Mouse (Mus musculus) stomach, postnatal 0 days (tissue): ENCODE measurements around the gene Dnal4.
A peak's percentile ranks its signal among the peaks of the same experiment; 100 is the strongest.

Source experiments
- CTCF ChIP-seq: IDR thresholded peaks from 2 replicates; pipeline ENCODE4 v1.5.1; 2016; ENCODE audit warnings: antibody characterized with exemption, low read depth, mild to moderate bottlenecking, moderate library complexity
- EP300 ChIP-seq: optimal IDR thresholded peaks from 2 replicates; pipeline ENCODE3; 2016; ENCODE audit warnings: antibody characterized with exemption

DNA sequence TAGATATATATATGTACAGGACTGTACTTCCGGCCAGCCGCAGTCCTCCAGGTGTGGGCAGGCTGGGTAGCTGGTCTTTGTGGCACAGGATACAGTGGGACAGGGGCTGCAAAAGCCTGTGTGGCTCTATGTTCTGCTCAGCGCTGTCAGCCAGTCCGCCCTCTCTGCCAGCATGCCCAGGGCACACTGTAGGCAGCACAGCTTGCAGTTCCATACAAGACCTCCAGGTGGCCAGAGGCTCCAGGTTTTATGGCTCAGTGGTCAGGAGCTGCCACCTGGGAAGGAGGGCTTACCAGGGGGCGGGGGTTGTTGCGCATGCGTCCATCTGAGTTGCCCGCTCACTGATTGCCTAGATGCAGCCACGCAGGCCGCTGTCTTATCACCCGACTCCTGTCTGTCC, 29.7 kb downstream of the Dnal4 start:
- TF ChIP-seq EP300 (no peak), CTCF (peak; percentile 66)
